Mouse (Mus musculus) urinary bladder, adult 18-20 months (tissue): ENCODE results near the gene Olfr465-ps1.

Experiments
- DNase-seq, 2 experiments: peaks; one replicate each; pipeline ENCODE4 v3.0.0; 2022; ENCODE audit warnings: low spot score in 2 of 2, mixed read lengths in 2 of 2

The Olfr465-ps1 gene

GRCm38 (mm10) chr13:65137789-65138188 is at the start of gene Olfr465-ps1:
Olfr465-ps1 (plus strand) TSS chr13:65138089.
- DNase-seq = no peak

GRCm38 (mm10) chr13:65095923-65096322 is 42.0 kb upstream of the Olfr465-ps1 start:
- no peak for DNase-seq

GRCm38 (mm10) chr13:65097018-65097417 is 40.9 kb upstream of the Olfr465-ps1 start:
- DNase-seq = no peak

- DNase-seq = no peak
Measured at GRCm38 (mm10) chr13:65100678-65101077, 37.2 kb upstream of the Olfr465-ps1 start.

GRCm38 (mm10) chr13:65101232-65101631 is 36.7 kb upstream of the Olfr465-ps1 start:
- no peak for DNase-seq

- DNase-seq = no peak
Measured at GRCm38 (mm10) chr13:65111961-65112360, 25.9 kb upstream of the Olfr465-ps1 start.

- peak; percentile 85 to 94 for DNase-seq
Measured at GRCm38 (mm10) chr13:65112459-65113110, 25.3 kb upstream of the Olfr465-ps1 start, which contains the start of gene Mfsd14b. Mfsd14b (minus strand) TSS chr13:65112975.

DNA sequence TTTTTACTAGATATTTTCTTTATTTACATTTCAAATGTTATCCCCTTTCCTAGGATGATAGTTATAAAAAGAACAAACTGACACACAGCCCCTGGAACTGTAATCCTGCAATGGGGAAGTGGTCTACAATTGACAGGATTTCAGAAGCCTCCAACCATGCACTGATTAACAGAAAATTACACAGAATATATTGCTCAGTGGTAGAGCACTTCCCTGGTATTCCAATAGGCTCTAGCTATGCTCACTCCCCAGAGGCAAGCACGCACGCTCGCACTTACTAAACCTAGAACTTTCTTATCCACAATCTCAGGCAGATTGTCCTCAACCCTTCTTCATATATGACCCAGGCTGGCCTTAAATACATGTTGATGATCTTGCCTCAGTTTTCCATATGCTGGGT is 24.6 kb upstream of the Olfr465-ps1 start:
- no peak for DNase-seq

DNA sequence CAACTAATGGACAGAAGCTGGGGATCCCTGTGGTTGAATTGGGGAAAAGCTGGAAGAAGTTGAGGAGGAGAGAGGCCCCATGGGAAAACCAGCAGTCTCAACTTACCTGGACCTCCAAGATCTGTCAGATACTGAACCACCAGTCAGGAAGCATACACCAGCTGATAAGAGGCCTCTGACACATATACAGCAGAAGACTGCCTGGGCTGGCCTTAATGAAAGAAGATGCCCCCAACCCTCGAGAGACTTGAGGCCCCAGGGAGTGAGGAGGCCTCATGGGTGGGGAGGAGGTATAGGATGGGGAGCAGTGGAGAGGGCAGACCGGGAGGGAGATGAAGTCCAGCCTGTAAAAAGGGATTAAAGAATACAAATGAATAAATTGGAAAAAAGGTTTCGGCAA is 16.9 kb upstream of the Olfr465-ps1 start:
- DNase-seq = no peak

GRCm38 (mm10) chr13:65122111-65122510 is 15.8 kb upstream of the Olfr465-ps1 start:
- DNase-seq = no peak

DNA sequence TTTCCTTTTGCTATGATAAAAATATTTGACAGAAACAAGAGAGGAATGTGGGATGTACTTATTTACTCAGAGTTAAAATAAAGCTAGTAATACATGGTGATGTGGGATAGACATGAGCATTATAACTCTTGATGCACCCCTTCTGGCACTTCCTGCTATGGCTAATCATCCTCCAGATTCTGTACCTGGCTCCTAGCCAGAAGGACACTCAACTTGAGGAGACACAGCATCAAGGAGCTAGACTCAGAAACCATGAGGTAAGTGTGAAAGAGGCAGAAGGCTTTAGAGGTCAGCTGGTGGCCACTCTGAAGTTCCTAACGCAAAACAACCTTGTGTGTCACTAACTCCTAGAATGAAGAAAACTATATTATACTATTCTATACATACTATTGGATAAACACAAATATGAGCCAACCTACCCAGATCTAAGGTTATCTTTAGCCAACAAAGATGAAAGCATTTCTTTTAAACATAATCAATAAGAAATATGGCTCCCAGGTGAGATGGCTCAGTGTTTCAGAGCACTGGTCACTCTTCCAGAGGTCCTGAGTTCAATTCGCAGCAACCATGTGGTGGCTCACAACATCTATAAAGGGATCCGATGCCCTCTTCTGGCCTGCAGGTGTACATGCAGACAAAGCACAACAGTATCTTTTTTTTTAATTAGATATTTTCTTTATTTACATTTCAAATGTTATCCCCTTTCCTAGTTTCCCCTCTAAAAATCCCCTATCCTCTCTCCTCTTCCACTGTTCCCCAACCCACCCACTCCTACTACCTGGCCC is 10.6 kb upstream of the Olfr465-ps1 start:
- no peak for DNase-seq

- DNase-seq = no peak
Measured at GRCm38 (mm10) chr13:65149940-65150339, 12.1 kb downstream of the Olfr465-ps1 start, which contains the start of gene Olfr466. Olfr466 (plus strand) TSS chr13:65150240.

DNA sequence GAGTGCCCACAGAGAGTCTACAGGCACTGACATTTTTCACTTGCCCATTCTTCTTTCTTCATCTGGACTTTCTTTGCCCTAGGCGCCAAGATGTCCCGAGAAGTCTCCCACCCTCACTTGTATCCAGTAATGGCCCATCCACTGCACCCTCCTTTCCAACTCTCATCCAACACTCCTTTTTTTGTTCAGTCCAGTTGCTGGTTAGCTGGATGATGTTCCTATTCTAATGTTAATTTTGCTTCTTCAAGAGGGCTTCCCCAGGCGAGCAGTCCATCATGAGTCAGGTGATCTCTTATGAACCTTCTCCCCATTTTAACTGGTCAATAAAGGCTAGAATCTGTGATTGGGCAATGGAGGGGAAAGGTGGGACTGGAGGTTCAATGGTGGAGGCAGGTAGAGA is 36.2 kb downstream of the Olfr465-ps1 start:
- DNase-seq = no peak

DNA sequence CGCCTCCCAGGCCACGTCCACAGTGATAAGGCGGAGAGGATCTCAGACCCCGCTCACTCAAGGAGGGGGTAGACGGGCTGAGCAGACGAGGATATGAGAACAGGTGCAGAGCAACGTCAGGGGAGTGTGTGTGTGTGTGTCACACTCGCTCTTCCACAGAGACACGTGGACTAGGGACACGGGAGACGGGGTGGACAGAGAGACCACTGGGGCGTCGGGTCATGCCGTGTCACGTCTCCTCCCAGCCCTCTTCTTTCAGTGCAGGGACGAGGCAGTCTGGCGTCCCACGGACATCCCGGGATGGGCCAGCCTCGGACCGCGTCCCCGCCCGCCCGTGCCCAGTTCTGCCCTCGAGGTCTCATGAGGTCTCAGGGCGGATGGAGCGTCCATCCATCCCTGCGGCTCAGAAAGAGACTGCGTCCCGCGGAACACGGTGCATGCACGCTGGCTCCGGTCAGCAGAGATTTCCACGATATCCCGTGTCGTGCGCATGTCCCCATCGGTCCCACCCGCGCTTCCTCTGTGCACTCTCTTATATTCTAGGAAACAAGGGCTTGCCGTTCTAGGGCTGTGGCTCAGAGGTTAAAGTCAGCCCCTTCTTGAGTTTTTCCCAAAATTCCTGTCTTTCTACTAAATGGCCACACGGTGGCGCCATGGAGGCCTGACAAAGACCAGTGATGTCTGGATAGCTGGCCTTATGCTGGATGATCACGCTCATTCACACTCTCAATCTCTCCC is 38.0 kb downstream of the Olfr465-ps1 start:
- peak in 1 of 2 experiments; percentile 30 for DNase-seq

DNA sequence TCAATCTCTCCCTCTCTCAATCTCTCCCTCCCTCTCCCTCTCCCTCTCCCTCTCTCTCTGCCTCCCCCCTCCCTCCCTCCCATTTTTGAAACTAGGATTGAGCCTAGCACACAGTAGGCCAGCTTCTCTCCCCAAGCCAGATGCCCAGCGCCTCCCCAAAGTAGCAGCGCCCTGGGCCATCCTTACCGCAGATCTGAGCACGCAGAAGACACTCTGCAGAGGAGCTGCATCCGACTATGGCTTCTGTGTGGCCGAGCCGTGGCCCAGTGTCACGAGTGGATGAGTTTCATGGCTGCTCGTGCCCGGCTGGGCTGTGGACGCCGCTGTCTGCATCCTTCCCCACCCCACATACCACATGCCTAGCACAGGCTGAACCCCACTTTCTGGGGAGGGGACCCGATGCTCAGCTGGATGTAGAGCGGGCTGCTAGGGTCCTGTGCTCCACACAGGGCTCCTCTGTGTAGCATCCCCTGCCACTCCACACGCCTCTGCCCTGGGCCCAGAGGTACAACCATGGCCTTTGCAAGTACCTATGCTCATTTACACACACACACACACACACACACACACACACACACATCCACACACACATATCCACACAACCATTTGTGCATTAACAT is 38.7 kb downstream of the Olfr465-ps1 start:
- DNase-seq = no peak
